Mouse (Mus musculus) right cerebral cortex, postnatal 36 days (tissue): ENCODE measurements around the gene Mpp3.

ENCODE experiments used
- DNase-seq, 2 experiments: peaks; one replicate each; pipeline ENCODE4 v3.0.0; 2022; ENCODE audit warnings: low spot score in 2 of 2, mixed read lengths in 1 of 2

The Mpp3 gene

GRCm38 (mm10) chr11:102039487-102040137 lies 11.4 kb upstream of the Mpp3 start:
- no peak for DNase-seq

- no peak for DNase-seq
These were observed 9.5 kb upstream of the Mpp3 start for GRCm38 (mm10) chr11:102037789-102038188.

- DNase-seq, result no peak
These were observed 8.1 kb upstream of the Mpp3 start for GRCm38 (mm10) chr11:102036336-102036735.

GRCm38 (mm10) chr11:102035456-102035960 lies 7.2 kb upstream of the Mpp3 start:
- no peak for DNase-seq

- DNase-seq, result no peak
These were observed 6.6 kb upstream of the Mpp3 start for GRCm38 (mm10) chr11:102034887-102035286.

- DNase-seq, result no peak
These were observed 4.9 kb upstream of the Mpp3 start for GRCm38 (mm10) chr11:102033055-102033591.

- no peak for DNase-seq
These were observed 2.9 kb upstream of the Mpp3 start for GRCm38 (mm10) chr11:102031149-102031548.

- DNase-seq, result no peak
These were observed 1.7 kb upstream of the Mpp3 start for GRCm38 (mm10) chr11:102029966-102030365.

GRCm38 (mm10) chr11:102029304-102029703 lies 1.0 kb upstream of the Mpp3 start:
- DNase-seq, result no peak

- DNase-seq, result no peak
These were observed 772 bp downstream of the Mpp3 start for GRCm38 (mm10) chr11:102027361-102028017.

- DNase-seq, result peak; percentile 47 to 53
These were observed 1.4 kb downstream of the Mpp3 start for GRCm38 (mm10) chr11:102026694-102027360.

GRCm38 (mm10) chr11:102025991-102026660 lies 2.1 kb downstream of the Mpp3 start:
- no peak for DNase-seq

GRCm38 (mm10) chr11:102025354-102025753 lies 2.9 kb downstream of the Mpp3 start:
- no peak for DNase-seq

- no peak for DNase-seq
These were observed 3.4 kb downstream of the Mpp3 start for GRCm38 (mm10) chr11:102024875-102025274.

GRCm38 (mm10) chr11:102024084-102024758 lies 4.0 kb downstream of the Mpp3 start:
- DNase-seq, result no peak

GRCm38 (mm10) chr11:102023406-102023805 lies 4.9 kb downstream of the Mpp3 start:
- peak; percentile 55 to 74 for DNase-seq

GRCm38 (mm10) chr11:102021196-102021595 lies 7.1 kb downstream of the Mpp3 start:
- no peak for DNase-seq

GRCm38 (mm10) chr11:102019736-102020135 lies 8.5 kb downstream of the Mpp3 start:
- no peak for DNase-seq

- no peak for DNase-seq
These were observed 12.1 kb downstream of the Mpp3 start for GRCm38 (mm10) chr11:102016136-102016535.

GRCm38 (mm10) chr11:102015472-102015871 lies 12.8 kb downstream of the Mpp3 start:
- DNase-seq, result no peak

GRCm38 (mm10) chr11:102013201-102013600 lies 15.1 kb downstream of the Mpp3 start:
- no peak for DNase-seq
